Mouse (Mus musculus): ENCODE results near the gene Plxna3. TPM values are rescaled to one million over a fixed set of nuclear protein-coding genes. Genes with fewer than 3 reads are reported as not detected.
A peak's percentile ranks its signal among the peaks of the same experiment; 100 is the strongest.

Gene Plxna3
- polyA plus RNA-seq, 1 experiment from 2014 or later: 41.9 TPM

GRCm38 (mm10) chrX:74384451-74384850, 55.6 kb downstream of the Plxna3 start:
- no peak for ATAC-seq (ENCODE audit: low FRiP score)
- H3K27ac ChIP-seq (replicated peaks): no peak overlapping the region
- H3K27me3 ChIP-seq (replicated peaks): no peaks in the 10 kb centered on the region
- H3K9me3 ChIP-seq (replicated peaks): no peaks in the 10 kb centered on the region
- no peak overlapping the region for H3K4me3 ChIP-seq (replicated peaks)
- H3K4me1 ChIP-seq: no peaks in the 10 kb centered on the region
- WGBS: 87% methylated on average over 2 of the region's 2 CpGs
- H3K36me3 ChIP-seq: peaks cover 6% of the 10 kb centered on the region; the same call in 1 of the 2 replicates
- H3K4me2 ChIP-seq: no peak overlapping the region
- H3K9ac ChIP-seq (replicated peaks): no peak overlapping the region

GRCm38 (mm10) chrX:74388153-74388552, 59.3 kb downstream of the Plxna3 start:
- H3K27me3 ChIP-seq (replicated peaks): no peaks in the 10 kb centered on the region
- H3K27ac ChIP-seq (replicated peaks): no peak overlapping the region
- H3K36me3 ChIP-seq: peaks cover 6% of the 10 kb centered on the region; the same call in 1 of the 2 replicates
- no peak overlapping the region for H3K4me2 ChIP-seq
- no peak overlapping the region for H3K9ac ChIP-seq (replicated peaks)
- H3K4me1 ChIP-seq: peaks cover 2% of the 10 kb centered on the region; the same call in 1 of the 2 replicates
- no peak overlapping the region for H3K4me3 ChIP-seq (replicated peaks)
- no peaks in the 10 kb centered on the region for H3K9me3 ChIP-seq (replicated peaks)
- ATAC-seq (ENCODE audit: low FRiP score): no peak

GRCm38 (mm10) chrX:74392535-74393443, 63.9 kb downstream of the Plxna3 start, which contains the start of the genes Fam3a and Ikbkg:
Fam3a (minus strand) TSS chrX:74393272.
Ikbkg (plus strand) TSS chrX:74393290.
- Histone ChIP-seq H3K27me3 (replicated peaks) (no peaks in the 10 kb centered on the region), H3K27ac (replicated peaks) (peak within 1 kb of the TSS; percentile 84), H3K9ac (replicated peaks) (peak within 1 kb of the TSS; percentile 67), H3K4me2 (peak within 1 kb of the TSS; percentile 60), H3K36me3 (no peaks in the 10 kb centered on the region), H3K4me3 (replicated peaks) (peak within 1 kb of the TSS; percentile 55), H3K9me3 (replicated peaks) (no peaks in the 10 kb centered on the region), H3K4me1 (peaks cover 8% of the 10 kb centered on the region; the same call in 1 of the 2 replicates)
- WGBS: 20% methylated on average over 29 of the region's 30 CpGs
- peak; percentile 100 for ATAC-seq (ENCODE audit: low FRiP score)

Small RNA genes lying within 50 kb of the gene (microRNA-seq; reads per million reads assigned to microRNA genes)
- 0.69 reads per million for gene Mir7092

Other genes starting within 250 kb of the Plxna3 start
- not detected in 2 replicates for gene Opn1mw, start 201.6 kb upstream of the Plxna3 start, polyA plus RNA-seq (2015; fragmentation: Nextera tagmentation; extraction: Ambion mirVana)
- 11.2 and 11.7 TPM in 2 replicates for gene Mecp2, start 193.7 kb upstream of the Plxna3 start, polyA plus RNA-seq (2015; fragmentation: Nextera tagmentation; extraction: Ambion mirVana)
- not detected in 2 replicates for gene Tex28, start 161.2 kb upstream of the Plxna3 start, polyA plus RNA-seq (2015; fragmentation: Nextera tagmentation; extraction: Ambion mirVana)
- 0.08 and 0.09 TPM in 2 replicates for gene Tktl1, start 151.8 kb upstream of the Plxna3 start, polyA plus RNA-seq (2015; fragmentation: Nextera tagmentation; extraction: Ambion mirVana)
- gene Flna, start 79.2 kb upstream of the Plxna3 start, polyA plus RNA-seq (2015; fragmentation: Nextera tagmentation; extraction: Ambion mirVana): 67.3 and 100 TPM in 2 replicates
- gene Emd, start 74.4 kb upstream of the Plxna3 start, polyA plus RNA-seq (2015; fragmentation: Nextera tagmentation; extraction: Ambion mirVana): 13.2 and 17.9 TPM in 2 replicates
- gene Rpl10, start 58.3 kb upstream of the Plxna3 start, polyA plus RNA-seq (2015; fragmentation: Nextera tagmentation; extraction: Ambion mirVana): 436 and 510 TPM in 2 replicates
- gene Taz, start 47.2 kb upstream of the Plxna3 start, polyA plus RNA-seq (2015; fragmentation: Nextera tagmentation; extraction: Ambion mirVana): 84.0 and 87.7 TPM in 2 replicates
- 5.1 and 7.8 TPM in 2 replicates for gene Dnase1l1, start 46.7 kb upstream of the Plxna3 start, polyA plus RNA-seq (2015; fragmentation: Nextera tagmentation; extraction: Ambion mirVana)
- 283 and 302 TPM in 2 replicates for gene Atp6ap1, start 32.0 kb upstream of the Plxna3 start, polyA plus RNA-seq (2015; fragmentation: Nextera tagmentation; extraction: Ambion mirVana)
- gene Gdi1, start 24.1 kb upstream of the Plxna3 start, polyA plus RNA-seq (2015; fragmentation: Nextera tagmentation; extraction: Ambion mirVana): 798 and 909 TPM in 2 replicates
- 60.0 and 62.1 TPM in 2 replicates for gene Fam50a, start 16.0 kb upstream of the Plxna3 start, polyA plus RNA-seq (2015; fragmentation: Nextera tagmentation; extraction: Ambion mirVana)
- gene Lage3, start 24.6 kb downstream of the Plxna3 start, polyA plus RNA-seq (2015; fragmentation: Nextera tagmentation; extraction: Ambion mirVana): 77.5 and 86.0 TPM in 2 replicates
- 65.9 and 68.3 TPM in 2 replicates for gene Ubl4a, start 44.2 kb downstream of the Plxna3 start, polyA plus RNA-seq (2015; fragmentation: Nextera tagmentation; extraction: Ambion mirVana)
- 8.9 and 9.5 TPM in 2 replicates for gene Slc10a3, start 44.3 kb downstream of the Plxna3 start, polyA plus RNA-seq (2015; fragmentation: Nextera tagmentation; extraction: Ambion mirVana)
- 36.6 TPM in 2 replicates for gene Fam3a, start 64.2 kb downstream of the Plxna3 start, polyA plus RNA-seq (2015; fragmentation: Nextera tagmentation; extraction: Ambion mirVana)
- gene Ikbkg, start 64.2 kb downstream of the Plxna3 start, polyA plus RNA-seq (2015; fragmentation: Nextera tagmentation; extraction: Ambion mirVana): 14.1 and 15.8 TPM in 2 replicates
- gene G6pdx, start 100.1 kb downstream of the Plxna3 start, polyA plus RNA-seq (2015; fragmentation: Nextera tagmentation; extraction: Ambion mirVana): 43.4 and 50.2 TPM in 2 replicates
- gene Gm6880, start 152.3 kb downstream of the Plxna3 start, polyA plus RNA-seq (2015; fragmentation: Nextera tagmentation; extraction: Ambion mirVana): not detected in 2 replicates
- gene Olfr1326-ps1, start 245.8 kb downstream of the Plxna3 start, polyA plus RNA-seq (2015; fragmentation: Nextera tagmentation; extraction: Ambion mirVana): not detected in 2 replicates

Data from neural tube, embryonic 15.5 days (tissue).